Mouse (Mus musculus) kidney, postnatal 4 days (tissue): Measurements from ENCODE around the gene Zfyve9.

ENCODE experiments used
- DNase-seq, 2 experiments: peaks; one replicate each; pipeline ENCODE4 v3.0.0; 2021; ENCODE audit warnings: mixed read lengths in 2 of 2

Zfyve9 gene

DNA sequence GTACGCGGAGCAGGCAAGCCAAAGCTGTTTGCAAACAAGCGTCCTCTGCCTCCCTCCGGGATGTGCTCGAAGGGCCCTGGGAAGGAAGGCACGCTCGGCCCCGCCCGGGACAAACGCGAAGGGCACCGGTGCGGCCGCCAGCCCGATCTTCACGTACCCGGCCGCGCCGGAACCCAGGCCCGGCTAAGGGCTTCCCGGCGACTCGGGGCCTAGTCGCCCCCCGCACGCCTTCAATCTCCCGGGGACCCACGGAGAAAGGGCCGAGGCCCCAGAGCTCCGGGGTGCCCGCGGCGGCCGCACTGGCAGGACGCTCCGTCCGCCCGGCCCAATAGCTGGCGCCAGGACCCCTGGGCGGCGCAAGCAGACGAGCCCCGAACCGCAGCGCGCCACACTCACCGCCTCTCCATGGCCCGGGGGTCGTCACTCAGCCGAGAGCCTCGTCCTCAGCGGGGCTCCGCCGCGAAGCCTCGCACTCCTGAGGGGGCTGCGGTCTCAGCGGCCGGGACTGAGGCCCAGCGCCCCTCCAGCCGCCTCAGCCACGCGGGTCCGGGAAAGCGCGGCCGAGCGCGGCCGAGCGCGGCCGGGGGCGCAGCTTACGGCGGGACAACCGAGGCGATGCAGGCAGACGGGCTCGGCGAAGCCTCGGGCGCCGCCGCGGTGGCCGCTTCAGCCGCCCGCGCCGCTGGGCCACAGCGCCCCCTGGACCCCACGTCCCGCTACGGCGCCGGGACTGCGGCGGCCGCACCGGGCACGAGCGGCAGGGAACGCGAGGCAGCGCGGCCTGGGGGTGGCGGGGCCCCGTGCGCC is at the start of gene Zfyve9:
TSS of gene Zfyve9 (minus strand) at position 742 of the 807 bp plus-strand sequence.
- DNase-seq = peak; percentile 87 to 91

GRCm38 (mm10) chr4:108826643-108827042 is 46.0 kb upstream of the Zfyve9 start:
- no peak for DNase-seq

DNA sequence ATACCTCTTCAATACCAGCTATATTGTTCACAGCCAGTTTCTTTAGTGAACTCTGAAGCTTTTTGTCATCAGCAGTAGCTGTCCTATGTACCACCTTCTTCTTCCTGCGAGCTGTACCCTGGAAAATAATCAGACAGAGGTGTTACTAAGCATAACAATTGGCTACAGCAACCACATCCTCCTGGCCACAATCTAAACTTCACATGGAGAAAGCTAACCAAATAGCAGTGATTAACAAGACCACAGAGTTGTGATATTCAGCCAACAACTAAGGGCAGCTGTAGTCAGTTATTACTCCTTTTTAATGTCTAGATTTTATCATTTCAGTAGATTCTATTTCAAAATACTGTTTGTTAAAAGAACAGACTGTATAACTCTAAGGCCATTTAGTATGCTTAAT is 45.5 kb upstream of the Zfyve9 start:
- DNase-seq = no peak

DNA sequence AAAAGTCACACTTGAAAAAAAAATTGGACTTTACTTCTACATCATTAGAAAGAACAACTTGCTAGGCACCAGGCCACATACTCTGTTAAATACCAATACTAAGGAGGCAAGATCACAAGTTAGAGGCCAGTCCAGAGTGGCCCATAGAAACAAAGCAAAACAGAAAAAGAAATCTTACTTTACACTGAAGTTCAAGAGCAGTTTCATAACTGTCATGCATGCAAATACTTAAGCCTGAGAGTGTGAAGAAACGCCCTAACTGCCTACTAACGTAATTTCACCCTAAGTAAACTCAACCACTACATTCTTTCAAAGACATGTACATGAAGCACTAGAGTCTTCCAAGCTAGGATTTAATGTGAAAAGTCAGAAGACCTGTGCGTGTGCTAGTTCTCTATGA is 45.1 kb upstream of the Zfyve9 start:
- no peak for DNase-seq

DNA sequence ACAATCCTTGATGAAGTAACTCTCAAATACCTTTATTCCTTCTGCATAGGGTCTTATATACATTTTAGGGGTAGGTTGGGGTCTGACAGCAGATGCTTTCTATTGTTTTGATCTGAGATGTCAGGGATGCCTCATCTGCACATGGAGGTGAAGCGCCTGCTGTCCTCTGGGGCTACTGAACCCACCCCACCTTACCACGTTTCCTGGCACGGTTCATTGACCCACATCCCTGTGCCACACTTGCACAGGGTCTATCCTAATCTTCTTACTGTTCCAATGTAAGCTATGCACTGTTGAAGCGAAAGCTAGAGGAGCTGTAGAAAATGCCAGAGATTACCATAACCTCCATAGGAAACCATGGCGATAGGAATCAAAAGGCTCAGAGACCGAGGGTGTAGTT is 31.0 kb upstream of the Zfyve9 start:
- DNase-seq = no peak

DNA sequence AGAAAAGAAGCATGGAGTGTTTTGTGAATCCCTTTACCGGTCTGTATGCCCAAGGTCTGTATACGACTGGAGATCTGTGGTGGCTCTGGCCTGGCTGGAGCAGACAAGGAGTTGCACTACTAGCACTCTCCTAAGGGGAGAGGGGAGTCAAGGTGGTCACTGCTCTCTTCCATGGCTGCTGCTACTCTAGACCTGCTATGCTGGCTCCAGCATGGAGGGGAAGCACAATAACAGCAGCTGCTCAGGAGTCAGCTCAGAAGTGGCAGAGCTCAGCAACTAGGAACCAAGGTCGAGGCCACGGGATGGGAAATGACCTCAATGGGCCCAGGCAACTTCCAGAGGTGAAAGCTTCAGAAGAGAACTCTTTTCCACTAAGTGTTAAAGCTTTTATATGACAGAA is 30.5 kb upstream of the Zfyve9 start:
- DNase-seq = no peak

DNA sequence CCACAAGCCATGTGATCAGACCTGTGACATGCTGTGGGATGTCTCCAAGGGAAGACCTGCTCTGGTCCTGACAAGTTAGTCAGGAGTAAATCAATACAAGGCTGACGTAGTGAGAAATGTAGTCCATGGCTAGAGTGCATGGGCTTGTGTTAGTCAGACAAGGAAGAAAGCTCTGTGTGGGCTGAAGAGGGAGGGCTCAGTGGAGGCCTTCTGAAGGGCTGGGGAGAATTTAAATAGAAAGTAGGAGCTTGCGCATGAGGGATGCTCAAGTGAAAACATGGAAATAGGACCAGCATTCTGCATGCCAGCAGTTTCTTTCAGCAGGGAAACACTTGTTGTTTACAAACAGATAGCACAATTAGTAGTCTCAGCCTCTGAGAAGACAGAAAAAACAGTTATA is 22.9 kb upstream of the Zfyve9 start:
- no peak for DNase-seq

GRCm38 (mm10) chr4:108798083-108798830 is 17.7 kb upstream of the Zfyve9 start:
- DNase-seq = peak; percentile 88

- DNase-seq = no peak
Measured at GRCm38 (mm10) chr4:108796701-108797100, 16.1 kb upstream of the Zfyve9 start.

- no peak for DNase-seq
Measured at GRCm38 (mm10) chr4:108793941-108794340, 13.3 kb upstream of the Zfyve9 start.

DNA sequence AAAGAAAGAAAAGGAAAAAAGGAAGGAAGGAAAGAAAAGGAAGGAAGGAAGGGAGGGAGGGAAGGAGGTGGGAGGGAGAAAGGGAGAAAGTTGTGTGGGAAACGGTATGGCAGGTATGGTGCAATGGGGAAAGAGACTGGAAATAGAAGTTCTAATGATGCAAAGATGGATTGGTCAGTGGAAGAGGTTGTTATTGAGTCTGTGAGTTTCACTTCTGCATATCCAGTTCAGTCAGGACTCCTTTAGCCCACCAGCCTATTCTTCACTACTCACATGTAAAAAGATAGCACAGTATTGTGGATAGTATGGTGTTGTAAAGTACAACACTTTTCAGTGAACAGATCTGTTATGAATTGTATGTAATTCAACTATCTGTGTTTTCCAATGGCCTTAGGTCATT is 9.9 kb upstream of the Zfyve9 start:
- no peak for DNase-seq

- no peak for DNase-seq
Measured at GRCm38 (mm10) chr4:108789258-108789936, 8.8 kb upstream of the Zfyve9 start.

DNA sequence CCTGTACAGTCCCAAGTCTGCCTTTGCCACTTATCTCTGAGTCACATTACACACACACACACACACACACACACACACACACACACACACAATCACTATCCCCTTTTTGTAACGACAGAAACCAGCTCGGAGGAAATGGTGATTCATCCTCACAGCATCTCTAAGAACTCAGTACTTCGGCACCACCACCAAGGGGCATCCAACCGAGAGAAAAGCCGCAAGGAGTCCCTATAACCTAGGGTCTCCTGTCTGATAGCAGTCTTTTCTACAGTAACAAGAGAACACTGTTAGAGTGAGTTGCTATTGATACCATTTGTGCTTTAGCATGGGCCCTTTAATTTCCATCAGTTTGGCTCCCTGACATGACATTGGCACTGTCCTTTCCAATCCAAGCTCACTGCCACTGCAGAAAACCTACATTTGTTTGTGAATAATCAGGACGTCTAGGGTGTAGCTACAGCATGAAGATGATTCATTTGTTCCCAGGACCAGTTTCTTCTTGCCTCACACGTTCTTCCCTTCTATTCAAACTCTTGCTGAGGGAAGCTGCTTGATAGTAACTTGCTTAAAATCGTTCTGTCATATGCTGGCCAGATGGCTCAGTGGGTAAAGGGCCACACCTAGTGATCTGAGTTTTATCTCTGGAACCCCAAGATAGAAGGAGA is 2.0 kb upstream of the Zfyve9 start:
- DNase-seq = no peak

- no peak for DNase-seq
Measured at GRCm38 (mm10) chr4:108781596-108781995, 998 bp upstream of the Zfyve9 start.

- no peak for DNase-seq
Measured at GRCm38 (mm10) chr4:108780864-108781205, 237 bp upstream of the Zfyve9 start.

- DNase-seq = no peak
Measured at GRCm38 (mm10) chr4:108779763-108780056, 888 bp downstream of the Zfyve9 start.

- DNase-seq = no peak
Measured at GRCm38 (mm10) chr4:108768527-108768926, 12.1 kb downstream of the Zfyve9 start.

GRCm38 (mm10) chr4:108759583-108759982 is 21.0 kb downstream of the Zfyve9 start:
- no peak for DNase-seq

DNA sequence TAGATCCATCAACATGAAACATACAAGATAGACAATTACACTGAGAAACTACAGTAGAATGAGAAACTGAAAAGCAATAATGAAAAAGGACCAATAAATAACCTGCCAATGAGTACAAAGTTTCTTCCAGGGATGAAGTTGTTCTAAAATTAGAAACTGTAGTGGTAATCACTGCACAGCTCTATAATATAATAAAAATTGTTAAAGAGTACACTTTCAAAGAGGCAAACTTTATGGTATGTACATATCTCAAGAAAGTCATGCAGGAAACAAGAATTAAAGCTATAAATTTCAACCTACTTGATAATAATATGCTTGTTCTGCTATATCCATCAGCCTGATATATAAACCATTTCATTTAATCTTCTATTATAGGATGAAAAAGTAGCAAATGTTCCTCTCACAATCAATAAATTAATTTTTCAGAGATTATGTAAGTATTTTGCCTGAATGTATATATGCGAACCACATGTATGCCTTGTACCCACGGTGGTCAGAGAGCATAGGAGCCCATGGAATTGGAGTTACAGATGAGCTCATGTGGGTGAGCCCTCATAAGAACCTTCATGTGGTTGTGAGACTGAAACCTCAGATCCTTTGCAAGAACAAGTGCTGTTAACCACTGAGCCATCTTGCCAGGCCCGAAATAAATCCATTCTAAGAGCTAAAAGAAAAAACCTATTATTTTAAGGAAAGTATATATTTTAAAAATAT is 34.3 kb downstream of the Zfyve9 start:
- no peak for DNase-seq

DNA sequence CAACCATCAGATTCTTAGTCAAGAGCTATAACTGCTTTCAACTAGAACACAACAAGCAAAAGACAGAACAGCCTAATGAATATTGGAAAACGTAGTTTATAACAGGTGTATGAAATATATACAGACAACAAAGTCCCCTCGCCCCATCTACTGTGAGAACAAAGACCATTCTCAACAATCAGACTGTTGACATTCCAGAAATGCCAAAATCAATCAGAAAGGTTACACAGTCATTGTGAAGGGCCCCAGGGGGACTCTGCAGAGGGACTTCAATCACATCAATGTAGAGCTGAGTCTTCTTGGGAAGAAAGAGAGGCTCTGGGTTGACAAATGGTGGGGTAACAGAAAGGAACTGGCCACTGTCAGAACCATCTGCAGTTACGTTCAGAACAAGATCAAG is 49.0 kb downstream of the Zfyve9 start:
- DNase-seq = no peak

- DNase-seq = no peak
Measured at GRCm38 (mm10) chr4:108730450-108730849, 50.1 kb downstream of the Zfyve9 start.

DNA sequence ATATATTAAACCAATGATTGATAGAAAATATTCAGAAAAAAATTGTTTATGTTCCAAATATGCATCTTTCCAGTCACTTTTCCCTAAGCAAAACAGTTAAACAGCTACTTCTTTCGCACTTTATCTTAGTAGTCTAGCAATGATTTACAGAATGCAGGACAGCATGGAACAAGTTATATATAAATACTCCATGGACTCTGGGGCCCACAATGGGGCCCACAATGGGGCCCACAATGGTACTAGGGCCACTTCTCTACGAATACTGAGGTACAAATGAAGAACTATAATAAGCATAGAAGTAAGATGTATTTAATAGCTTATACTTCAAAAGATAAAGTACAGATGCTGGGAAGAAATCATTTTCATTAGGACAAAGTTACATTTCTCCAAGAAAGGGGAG is 56.5 kb downstream of the Zfyve9 start:
- no peak for DNase-seq
